Mouse (Mus musculus) gastrocnemius, postnatal 36 days (tissue): ENCODE data around the gene Pde4d. TPM values are rescaled to one million over a fixed set of nuclear protein-coding genes. Genes with fewer than 3 reads are reported as not detected.

Source experiments
- DNase-seq, 2 experiments: peaks; one replicate each; pipeline ENCODE4 v3.0.0; 2022
- intact Hi-C: fragments of 180-260 bp; cut with DNase I; formaldehyde crosslinking; loops from one replicate; pipeline ENCODE4 v1.15.1; 2025
- total RNA-seq, 2 experiments: library from RNA; stranded (reverse); gene quantifications; 2 replicates each; pipeline ENCODE4 v1.2.3; 2021

Pde4d gene
- total RNA-seq, 2 experiments from 2014 or later = 190 to 235 TPM

- no peak for DNase-seq
Measured at GRCm38 (mm10) chr13:109659103-109659502, 1209.4 kb downstream of the Pde4d start.

GRCm38 (mm10) chr13:109661345-109661744 is 1211.6 kb downstream of the Pde4d start:
- intact Hi-C loops = no loop called here
- no peak for DNase-seq

More at GRCm38 (mm10) chr13:109659103-109659502, 1209.4 kb downstream of the Pde4d start:
- intact Hi-C loops = no loop called here

- DNase-seq = no peak
- intact Hi-C loops = no loop called here
Measured at GRCm38 (mm10) chr13:109662099-109662498, 1212.4 kb downstream of the Pde4d start.

- intact Hi-C loops = no loop called here
- no peak for DNase-seq
Measured at GRCm38 (mm10) chr13:109662731-109663130, 1213.0 kb downstream of the Pde4d start.

GRCm38 (mm10) chr13:109664956-109665802 is 1215.4 kb downstream of the Pde4d start:
- intact Hi-C loops = no loop called here
- DNase-seq = no peak

- no peak for DNase-seq
- intact Hi-C loops = no loop called here
Measured at GRCm38 (mm10) chr13:109665803-109666403, 1216.2 kb downstream of the Pde4d start.

- intact Hi-C loops = no loop called here
- DNase-seq = no peak
Measured at GRCm38 (mm10) chr13:109669965-109670364, 1220.2 kb downstream of the Pde4d start.

GRCm38 (mm10) chr13:109671589-109672347 is 1222.0 kb downstream of the Pde4d start:
- no peak for DNase-seq
- intact Hi-C loops = no loop called here

GRCm38 (mm10) chr13:109677047-109677446 is 1227.3 kb downstream of the Pde4d start:
- intact Hi-C loops = no loop called here
- DNase-seq = no peak

- no peak for DNase-seq
- intact Hi-C loops = no loop called here
Measured at GRCm38 (mm10) chr13:109677617-109678016, 1227.9 kb downstream of the Pde4d start.

GRCm38 (mm10) chr13:109678991-109679390 is 1229.2 kb downstream of the Pde4d start:
- intact Hi-C loops = no loop called here
- DNase-seq = no peak

- DNase-seq = no peak
- intact Hi-C loops = no loop called here
Measured at GRCm38 (mm10) chr13:109680229-109680628, 1230.5 kb downstream of the Pde4d start.

- intact Hi-C loops = no loop called here
Measured at GRCm38 (mm10) chr13:109681699-109682293, 1232.0 kb downstream of the Pde4d start.

GRCm38 (mm10) chr13:109683001-109683400 is 1233.3 kb downstream of the Pde4d start:
- intact Hi-C loops = no loop called here
- no peak for DNase-seq

More at GRCm38 (mm10) chr13:109681699-109682293, 1232.0 kb downstream of the Pde4d start:
- DNase-seq = no peak

GRCm38 (mm10) chr13:109684985-109685295 is 1235.2 kb downstream of the Pde4d start:
- no peak for DNase-seq
- intact Hi-C loops = no loop called here

GRCm38 (mm10) chr13:109685296-109686115 is 1235.8 kb downstream of the Pde4d start:
- intact Hi-C loops = no loop called here
- DNase-seq = peak; percentile 27 to 51

GRCm38 (mm10) chr13:109686116-109686876 is 1236.5 kb downstream of the Pde4d start:
- intact Hi-C loops = no loop called here

GRCm38 (mm10) chr13:109686906-109687305 is 1237.2 kb downstream of the Pde4d start:
- intact Hi-C loops = no loop called here
- no peak for DNase-seq

More at GRCm38 (mm10) chr13:109686116-109686876, 1236.5 kb downstream of the Pde4d start:
- no peak for DNase-seq

GRCm38 (mm10) chr13:109688195-109688594 is 1238.4 kb downstream of the Pde4d start:
- DNase-seq = no peak
- intact Hi-C loops = no loop called here
